Mouse (Mus musculus) G1E (cell line): ENCODE data around the gene Micu1. TPM values are rescaled to one million over a fixed set of nuclear protein-coding genes. Genes with fewer than 3 reads are reported as not detected.

ENCODE experiments used
- ATAC-seq: 2 replicates; pipeline ENCODE4 v1.8.0; 2016; ENCODE audit warnings: mild to moderate bottlenecking; ENCODE audit not compliant: insufficient number of reproducible peaks, poor library complexity, low FRiP score, severe bottlenecking; ENCODE audit errors: extremely low read depth
- DNase-seq: peaks from one replicate; pipeline ENCODE4 v3.0.0; 2012; ENCODE audit warnings: low spot score
- H3K27me3 ChIP-seq: 2 replicates; pipeline ENCODE4 v1.6.1; 2012; ENCODE audit warnings: mild to moderate bottlenecking, low read length, inconsistent platforms; ENCODE audit not compliant: insufficient read depth
- H3K36me3 ChIP-seq: replicated peaks from 2 replicates; pipeline ENCODE3; 2012; ENCODE audit warnings: mild to moderate bottlenecking, inconsistent platforms
- H3K4me1 ChIP-seq: 2 replicates; pipeline ENCODE4 v1.6.1; 2012; ENCODE audit warnings: low read depth, low read length, inconsistent platforms, mixed read lengths; ENCODE audit not compliant: insufficient read depth
- H3K4me3 ChIP-seq: 2 replicates; pipeline ENCODE4 v1.5.1; 2012; ENCODE audit warnings: low read depth, mild to moderate bottlenecking, inconsistent platforms, low read length, moderate library complexity, mixed read lengths
- H3K9me3 ChIP-seq: replicated peaks from 2 replicates; pipeline ENCODE4 v1.6.1; 2012; ENCODE audit warnings: inconsistent platforms
- CTCF ChIP-seq: IDR thresholded peaks from 2 replicates; pipeline ENCODE4 v1.5.1; 2012; ENCODE audit warnings: low read depth, low read length, inconsistent platforms, mixed read lengths
- GATA1 ChIP-seq: IDR thresholded peaks from 2 replicates; pipeline ENCODE4 v1.6.1; 2012; ENCODE audit warnings: borderline replicate concordance, low read length, inconsistent platforms, mixed read lengths
- GATA2 ChIP-seq: IDR thresholded peaks from 2 replicates; pipeline ENCODE4 v1.6.1; 2012; ENCODE audit warnings: low read depth, low read length, inconsistent platforms, borderline replicate concordance
- POLR2AphosphoS5 ChIP-seq: IDR thresholded peaks from 2 replicates; pipeline ENCODE4 v1.6.1; 2012; ENCODE audit warnings: low read depth, low read length, inconsistent platforms; ENCODE audit not compliant: insufficient replicate concordance
- TAL1 ChIP-seq: conservative IDR thresholded peaks from 2 replicates; pipeline ENCODE4 v1.6.1; 2012; ENCODE audit warnings: low read depth, low read length, inconsistent platforms, mixed read lengths
- polyA plus RNA-seq: library from polyadenylated mRNA; stranded (reverse); fragments of >175 nt; gene quantifications from 2 replicates; pipeline ENCODE4 v1.2.3, GENCODE M21; 2012
- total RNA-seq, 2 experiments: library from RNA; stranded (forward) in 1 of 2; stranded (reverse) in 1 of 2; fragments of 200-1000 nt in 1 of 2; fragments of >200 nt in 1 of 2; fragmentation: Nextera tagmentation in 1 of 2; gene quantifications; 2 replicates each; pipeline ENCODE4 v1.2.3; 2014 to 2017

Micu1 gene
- total and polyA plus RNA-seq, 3 experiments: 7.9 to 37.4 (median 24.5) TPM

DNA sequence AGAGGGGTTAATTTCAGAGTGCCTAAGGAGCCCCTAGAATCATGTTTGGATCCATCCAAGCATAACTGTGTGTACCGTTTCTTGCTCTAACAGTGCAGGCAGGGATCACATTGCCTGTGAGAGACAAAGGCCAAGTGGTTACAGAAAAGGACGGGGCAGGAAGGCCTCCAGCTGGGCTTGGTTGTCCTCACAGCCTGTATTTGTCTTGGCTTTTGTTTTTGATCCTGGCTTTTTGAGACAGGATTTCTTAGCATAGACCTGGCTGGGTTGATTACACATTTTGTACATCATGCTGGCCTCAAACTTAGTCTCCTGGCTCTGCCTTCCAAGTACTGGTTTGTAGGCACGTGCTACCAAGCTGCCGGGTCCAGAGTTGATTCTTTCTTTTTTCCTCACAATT is 93.6 kb downstream of the Micu1 start:
- no peak for TF ChIP-seq TAL1
- no peak for TF ChIP-seq GATA2
- TF ChIP-seq CTCF: no peak
- TF ChIP-seq GATA1: no peak
- no peak for TF ChIP-seq POLR2AphosphoS5
- H3K36me3 ChIP-seq: peaks cover 15% of the 10 kb centered on the region
- ATAC-seq (no peak), DNase-seq (no peak)
- H3K27me3 ChIP-seq: no peaks in the 10 kb centered on the region
- H3K4me3 ChIP-seq: no peak overlapping the region
- H3K9me3 ChIP-seq: no peaks in the 10 kb centered on the region
- no peaks in the 10 kb centered on the region for H3K4me1 ChIP-seq

DNA sequence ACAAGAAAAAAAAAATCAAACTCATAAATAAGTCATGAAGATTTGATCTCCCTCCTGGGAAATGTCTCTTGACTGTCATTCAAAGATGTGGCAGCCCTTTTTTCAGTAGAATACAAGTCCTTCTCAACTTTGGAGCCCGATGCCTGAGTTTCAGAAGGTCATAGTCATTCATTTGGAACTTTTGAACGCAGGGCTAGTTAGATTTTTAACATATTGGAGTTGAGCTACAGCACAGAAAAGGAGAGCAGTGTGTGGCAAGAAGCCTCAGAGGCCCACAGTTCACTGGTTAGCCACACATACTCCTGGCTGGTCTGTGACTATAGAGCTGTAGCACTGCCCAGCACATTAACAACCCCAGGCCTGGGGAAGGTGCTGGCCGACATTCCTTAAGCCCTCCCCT is 96.1 kb downstream of the Micu1 start:
- Histone ChIP-seq H3K27me3 (no peaks in the 10 kb centered on the region), H3K9me3 (no peaks in the 10 kb centered on the region), H3K4me3 (no peak overlapping the region), H3K36me3 (peaks cover 8% of the 10 kb centered on the region), H3K4me1 (no peaks in the 10 kb centered on the region)
- TF ChIP-seq CTCF (no peak), GATA2 (no peak), POLR2AphosphoS5 (no peak), GATA1 (no peak), TAL1 (no peak)
- no peak for ATAC-seq
- no peak for DNase-seq

DNA sequence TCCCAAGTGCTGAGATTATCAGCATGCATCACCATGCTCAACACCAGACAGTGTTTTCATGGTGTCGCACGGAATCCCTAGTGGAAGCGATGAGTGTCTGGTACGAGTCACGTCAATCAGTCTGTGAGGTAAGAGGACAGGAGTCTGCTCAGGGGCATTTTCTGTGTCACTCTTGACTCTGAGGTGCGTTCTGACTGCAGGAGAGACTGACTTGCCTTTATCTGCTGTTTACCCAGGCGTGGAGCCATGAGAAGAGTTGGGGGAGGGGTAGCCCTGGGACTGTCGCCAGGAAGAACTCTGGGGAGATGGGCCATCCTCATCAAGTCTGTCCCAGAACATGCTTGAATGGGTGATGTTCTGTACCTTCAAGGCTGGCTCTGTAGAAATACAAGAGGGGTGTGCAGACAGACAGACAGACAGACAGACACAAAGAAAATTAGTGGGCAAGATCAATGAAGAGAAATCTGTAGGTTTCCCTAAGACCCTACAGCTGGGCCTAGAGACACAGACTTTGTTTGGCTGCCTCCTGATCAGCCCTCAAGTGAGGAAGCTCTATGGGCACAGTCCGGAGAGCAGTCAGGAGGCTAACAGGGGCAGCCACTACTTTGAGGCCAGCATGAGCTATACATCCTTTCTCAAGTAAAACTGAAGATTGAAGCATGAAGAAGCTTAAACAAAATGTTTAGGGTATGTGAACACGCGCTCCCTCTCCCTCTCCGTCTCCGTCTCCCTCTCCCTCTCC is 97.2 kb downstream of the Micu1 start:
- no peak for DNase-seq

DNA sequence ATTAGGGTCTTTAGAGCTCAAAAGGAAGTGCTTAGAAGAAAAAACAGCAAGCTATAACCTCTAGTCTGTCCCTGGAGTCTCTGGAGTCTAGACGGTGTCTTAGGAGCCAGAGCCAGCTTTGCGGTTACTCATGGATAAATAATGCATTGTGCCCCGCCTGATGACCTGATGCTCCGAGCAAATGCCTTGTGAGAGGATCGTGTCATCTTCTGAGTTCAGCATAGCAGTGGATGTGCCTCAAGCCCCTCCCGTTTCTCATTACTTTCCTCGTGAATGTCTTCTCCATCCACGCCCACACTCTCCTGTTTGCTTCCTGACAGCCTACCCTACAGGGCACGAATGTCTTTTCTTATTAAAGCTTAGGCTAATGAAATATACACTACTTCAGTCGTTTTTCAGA is 97.9 kb downstream of the Micu1 start:
- Histone ChIP-seq H3K4me1 (no peaks in the 10 kb centered on the region), H3K9me3 (no peaks in the 10 kb centered on the region), H3K4me3 (no peak overlapping the region), H3K27me3 (no peaks in the 10 kb centered on the region), H3K36me3 (peaks cover 9% of the 10 kb centered on the region)
- DNase-seq (no peak), ATAC-seq (no peak)
- no peak for TF ChIP-seq GATA2
- no peak for TF ChIP-seq POLR2AphosphoS5
- TF ChIP-seq CTCF: no peak
- TF ChIP-seq GATA1: no peak
- TF ChIP-seq TAL1: no peak

More for the DNA sequence above, 97.2 kb downstream of the Micu1 start:
- ATAC-seq: no peak
- H3K4me3 ChIP-seq: no peak overlapping the region
- TF ChIP-seq GATA2 (no peak), TAL1 (no peak), CTCF (no peak), GATA1 (no peak), POLR2AphosphoS5 (no peak)
- H3K4me1 ChIP-seq: no peaks in the 10 kb centered on the region
- H3K9me3 ChIP-seq: no peaks in the 10 kb centered on the region
- H3K27me3 ChIP-seq: no peaks in the 10 kb centered on the region
- peaks cover 6% of the 10 kb centered on the region for H3K36me3 ChIP-seq

DNA sequence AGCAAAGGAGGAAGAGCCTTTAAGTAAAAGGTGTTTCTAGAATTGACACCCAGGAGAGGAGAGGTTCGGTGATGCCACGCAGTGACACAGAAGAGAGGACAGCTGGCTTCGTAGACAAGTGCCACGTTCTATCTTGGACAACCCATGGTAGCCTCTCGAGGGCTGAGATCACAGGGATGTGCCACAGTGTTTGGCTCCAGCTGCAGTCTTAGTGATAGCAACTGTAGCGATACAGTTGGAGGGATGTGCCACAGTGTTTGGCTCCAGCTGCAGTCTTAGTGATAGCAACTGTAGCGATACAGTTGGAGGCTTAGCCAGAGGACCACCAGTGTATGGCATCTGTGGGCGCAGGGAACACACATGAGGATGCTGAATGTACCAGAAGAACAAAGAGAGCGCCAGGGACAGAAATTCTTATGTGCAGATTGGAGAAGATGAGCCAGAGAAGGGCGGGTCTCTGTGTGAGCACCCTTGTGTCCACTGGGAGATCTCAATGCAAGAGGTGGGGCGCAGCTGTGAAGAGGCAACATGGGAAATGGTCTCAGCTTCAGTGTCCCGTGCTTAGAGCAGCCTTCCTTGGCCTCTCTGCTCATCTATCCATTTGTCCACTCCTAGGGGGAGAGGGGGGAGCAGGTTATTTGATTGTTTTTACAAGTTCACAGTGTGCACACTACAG is 98.7 kb downstream of the Micu1 start:
- DNase-seq: no peak
- Histone ChIP-seq H3K27me3 (no peaks in the 10 kb centered on the region), H3K36me3 (peaks cover 11% of the 10 kb centered on the region), H3K4me1 (no peaks in the 10 kb centered on the region), H3K9me3 (no peaks in the 10 kb centered on the region), H3K4me3 (no peak overlapping the region)
- TF ChIP-seq POLR2AphosphoS5 (no peak), TAL1 (no peak), GATA2 (no peak), GATA1 (no peak), CTCF (no peak)
- no peak for ATAC-seq

- Histone ChIP-seq H3K9me3 (no peaks in the 10 kb centered on the region), H3K27me3 (no peaks in the 10 kb centered on the region), H3K4me1 (no peaks in the 10 kb centered on the region), H3K36me3 (peaks cover 13% of the 10 kb centered on the region), H3K4me3 (no peak overlapping the region)
- no peak for ATAC-seq
- TF ChIP-seq TAL1 (no peak), GATA1 (no peak), CTCF (no peak), GATA2 (no peak), POLR2AphosphoS5 (no peak)
- no peak for DNase-seq
Measured at GRCm38 (mm10) chr10:59808677-59809076, 106.4 kb downstream of the Micu1 start.
